Mouse (Mus musculus): ENCODE results near the gene Phf21a.

The Phf21a gene

GRCm38 (mm10) chr2:92312542-92312941 lies 219.6 kb downstream of the Phf21a start:
- no peak for DNase-seq

- no peak for DNase-seq
Observed at GRCm38 (mm10) chr2:92314031-92314430, 221.1 kb downstream of the Phf21a start.

GRCm38 (mm10) chr2:92316652-92317051 lies 223.7 kb downstream of the Phf21a start:
- DNase-seq, result no peak

GRCm38 (mm10) chr2:92317228-92317627 lies 224.3 kb downstream of the Phf21a start:
- no peak for DNase-seq

GRCm38 (mm10) chr2:92322669-92323068 lies 229.8 kb downstream of the Phf21a start:
- DNase-seq, result peak in 1 of 2 experiments; percentile 42

- DNase-seq, result no peak
Observed at GRCm38 (mm10) chr2:92325676-92326075, 232.8 kb downstream of the Phf21a start.

- DNase-seq, result no peak
Observed at GRCm38 (mm10) chr2:92326221-92326620, 233.3 kb downstream of the Phf21a start.

GRCm38 (mm10) chr2:92327601-92328000 lies 234.7 kb downstream of the Phf21a start:
- DNase-seq, result no peak

- no peak for DNase-seq
Observed at GRCm38 (mm10) chr2:92328206-92328605, 235.3 kb downstream of the Phf21a start.

GRCm38 (mm10) chr2:92330840-92331239 lies 237.9 kb downstream of the Phf21a start:
- DNase-seq, result peak in 1 of 2 experiments; percentile 50

- peak in 1 of 2 experiments; percentile 35 for DNase-seq
Observed at GRCm38 (mm10) chr2:92331410-92331809, 238.5 kb downstream of the Phf21a start.

GRCm38 (mm10) chr2:92331871-92332270 lies 239.0 kb downstream of the Phf21a start:
- no peak for DNase-seq

GRCm38 (mm10) chr2:92342418-92342817 lies 249.5 kb downstream of the Phf21a start:
- DNase-seq, result no peak

GRCm38 (mm10) chr2:92347191-92347590 lies 254.3 kb downstream of the Phf21a start:
- DNase-seq, result no peak

- DNase-seq, result no peak
Observed at GRCm38 (mm10) chr2:92349589-92350425, 256.9 kb downstream of the Phf21a start.

GRCm38 (mm10) chr2:92350686-92351085 lies 257.8 kb downstream of the Phf21a start:
- no peak for DNase-seq

GRCm38 (mm10) chr2:92353402-92353801 lies 260.5 kb downstream of the Phf21a start:
- DNase-seq, result no peak

- DNase-seq, result peak in 1 of 2 experiments; percentile 25
Observed at GRCm38 (mm10) chr2:92354224-92354623, 261.3 kb downstream of the Phf21a start.

- peak; percentile 39 to 48 for DNase-seq
Observed at GRCm38 (mm10) chr2:92359301-92359700, 266.4 kb downstream of the Phf21a start.

GRCm38 (mm10) chr2:92360186-92360823 lies 267.4 kb downstream of the Phf21a start:
- peak in 1 of 2 experiments; percentile 22 for DNase-seq

- DNase-seq, result peak in 1 of 2 experiments; percentile 15
Observed at GRCm38 (mm10) chr2:92360893-92361292, 268.0 kb downstream of the Phf21a start.

GRCm38 (mm10) chr2:92361795-92362194 lies 268.9 kb downstream of the Phf21a start:
- peak in 1 of 2 experiments; percentile 23 for DNase-seq

GRCm38 (mm10) chr2:92362571-92363228 lies 269.8 kb downstream of the Phf21a start:
- DNase-seq, result no peak

All from lung, postnatal 4 days (tissue).